Mouse (Mus musculus) gastrocnemius, postnatal 36 days (tissue): ENCODE results near the gene Smtnl1. TPM values are rescaled to one million over a fixed set of nuclear protein-coding genes. Genes with fewer than 3 reads are reported as not detected.

Source experiments
- DNase-seq, 2 experiments: peaks; one replicate each; pipeline ENCODE4 v3.0.0; 2022
- intact Hi-C: fragments of 180-260 bp; cut with DNase I; formaldehyde crosslinking; loops from one replicate; pipeline ENCODE4 v1.15.1; 2025
- total RNA-seq, 2 experiments: library from RNA; stranded (reverse); gene quantifications; 2 replicates each; pipeline ENCODE4 v1.2.3; 2021

The Smtnl1 gene
- total RNA-seq, 2 experiments from 2014 or later: 58.7 to 84.0 TPM

DNA sequence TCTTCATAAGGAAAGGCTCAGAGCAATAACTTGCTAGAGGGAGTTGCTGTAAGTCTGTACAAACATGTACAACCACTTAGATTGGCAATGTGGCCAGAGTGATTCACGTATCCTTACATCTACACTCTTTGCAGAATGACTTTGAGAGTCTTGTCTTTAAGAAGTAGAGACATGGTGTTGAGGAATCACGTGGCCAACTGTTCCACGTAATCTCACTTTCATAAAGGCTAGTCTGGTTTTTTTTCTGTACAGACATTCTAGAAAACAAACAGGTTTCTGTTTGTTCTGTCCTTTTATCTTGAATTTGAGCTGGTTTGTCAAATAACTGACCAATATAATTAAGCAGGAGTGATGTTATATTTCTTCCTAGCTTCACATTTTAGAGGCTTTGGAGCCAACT is 61.1 kb downstream of the Smtnl1 start:
- intact Hi-C loops: no loop called here
- no peak for DNase-seq

Other genes with a start within 250 kb of the Smtnl1 start
- gene Ctnnd1, start 171.9 kb downstream of the Smtnl1 start, total RNA-seq: 10 to 100 TPM; 28.8 to 29.9 TPM
- gene Btbd18, start 163.6 kb downstream of the Smtnl1 start, total RNA-seq: not detected
- 10 to 100 TPM in 1 of 2 experiments, 1 to 10 TPM in 1; 6.8 to 13.0 TPM for gene Selenoh, start 151.9 kb downstream of the Smtnl1 start, total RNA-seq
- gene Gm28635, start 144.6 kb downstream of the Smtnl1 start, total RNA-seq: not detected
- 1 to 10 TPM; 5.2 to 6.7 TPM for gene Med19, start 144.2 kb downstream of the Smtnl1 start, total RNA-seq
- gene Tmx2, start 143.5 kb downstream of the Smtnl1 start, total RNA-seq: 10 to 100 TPM; 45.8 to 50.2 TPM
- 10 to 100 TPM; 57.5 to 62.2 TPM for gene Zdhhc5, start 107.5 kb downstream of the Smtnl1 start, total RNA-seq
- 1 to 10 TPM; 2.8 to 3.6 TPM for gene Clp1, start 95.3 kb downstream of the Smtnl1 start, total RNA-seq
- gene Ypel4, start 88.6 kb downstream of the Smtnl1 start, total RNA-seq: under 1 TPM; 0.35 to 0.61 TPM
- under 1 TPM in 1 of 2 experiments, not detected in 1; 0.51 TPM for gene Gm19426, start 79.0 kb downstream of the Smtnl1 start, total RNA-seq
- gene Serping1, start 47.2 kb downstream of the Smtnl1 start, total RNA-seq: 10 to 100 TPM; 44.8 to 46.5 TPM
- gene Ube2l6, start 23.8 kb downstream of the Smtnl1 start, total RNA-seq: 1 to 10 TPM; 2.6 to 3.5 TPM
- gene Timm10, start 4.3 kb upstream of the Smtnl1 start, total RNA-seq: 10 to 100 TPM; 39.6 to 55.9 TPM
- 10 to 100 TPM in 1 of 2 experiments, 1 to 10 TPM in 1; 7.6 to 19.2 TPM for gene Slc43a1, start 16.2 kb upstream of the Smtnl1 start, total RNA-seq
- gene Rtn4rl2, start 64.1 kb upstream of the Smtnl1 start, total RNA-seq: under 1 TPM; 0.20 to 0.26 TPM
- 10 to 100 TPM; 17.9 to 30.2 TPM for gene Slc43a3, start 113.9 kb upstream of the Smtnl1 start, total RNA-seq
- not detected for gene Prg2, start 157.8 kb upstream of the Smtnl1 start, total RNA-seq
- not detected for gene Prg3, start 165.6 kb upstream of the Smtnl1 start, total RNA-seq
- 10 to 100 TPM; 24.4 to 28.3 TPM for gene Ssrp1, start 214.6 kb upstream of the Smtnl1 start, total RNA-seq
- gene P2rx3, start 214.8 kb upstream of the Smtnl1 start, total RNA-seq: under 1 TPM; 0.57 to 0.69 TPM
- 10 to 100 TPM; 27.2 to 29.6 TPM for gene Tnks1bp1, start 225.4 kb upstream of the Smtnl1 start, total RNA-seq